Mouse (Mus musculus) spleen, adult 2 months (tissue): Measurements from ENCODE around the gene Chchd1. TPM values are rescaled to one million over a fixed set of nuclear protein-coding genes. Genes with fewer than 3 reads are reported as not detected.

ENCODE experiments used
- DNase-seq, 2 experiments: peaks; one replicate each; pipeline versions ENCODE4 v3.0.0 to v3.0.0-alpha.2; 2012 to 2021; ENCODE audit warnings: low spot score in 2 of 2, low read depth in 1 of 2
- H3K27ac ChIP-seq: fragments of 200-500 bp; 2 replicates; pipeline ENCODE4 v1.5.1; 2012; ENCODE audit warnings: low read length, inconsistent platforms; ENCODE audit not compliant: insufficient read depth
- H3K27me3 ChIP-seq: fragments of 200-500 bp; 2 replicates; pipeline ENCODE4 v1.6.1; 2012; ENCODE audit warnings: mild to moderate bottlenecking, moderate library complexity, low read length, inconsistent platforms; ENCODE audit not compliant: control insufficient read depth, insufficient read depth
- H3K36me3 ChIP-seq: fragments of 200-500 bp; 2 replicates; pipeline ENCODE4 v1.6.1; 2012; ENCODE audit warnings: mild to moderate bottlenecking, low read length, inconsistent platforms; ENCODE audit not compliant: control insufficient read depth, insufficient read depth
- H3K4me1 ChIP-seq: fragments of 200-500 bp; 2 replicates; pipeline ENCODE4 v1.6.1; 2011; ENCODE audit warnings: inconsistent platforms; ENCODE audit not compliant: control insufficient read depth, insufficient read depth, insufficient read length
- H3K4me3 ChIP-seq: fragments of 200-500 bp; 2 replicates; pipeline ENCODE4 v1.5.1; 2011; ENCODE audit warnings: mild to moderate bottlenecking, inconsistent platforms; ENCODE audit not compliant: insufficient read depth, insufficient read length; ENCODE audit errors: extremely low read depth
- CTCF ChIP-seq: fragments of 200-500 bp; IDR thresholded peaks from 2 replicates; pipeline ENCODE4 v1.5.1; 2011; ENCODE audit warnings: mild to moderate bottlenecking, inconsistent platforms; ENCODE audit not compliant: insufficient read depth, insufficient read length, insufficient replicate concordance; ENCODE audit errors: extremely low read depth
- POLR2A ChIP-seq: fragments of 200-500 bp; IDR thresholded peaks from 2 replicates; pipeline ENCODE4 v1.6.1; 2011; ENCODE audit warnings: low read depth, low read length, inconsistent platforms
- WGBS: fragments of 180-500 bp; shearing (Covaris S2); methylation state at CpG from one replicate; pipeline ENCODE4 v1.1.7; 2018; 5-methylcytosine and 5-hydroxymethylcytosine counted together
- polyA plus RNA-seq: library from polyadenylated mRNA; depleted of rRNA; stranded (reverse); fragments of >200 nt; gene quantifications from 2 replicates; pipeline ENCODE4 v1.2.3, GENCODE M21; 2012; rRNA removed

Gene Chchd1
- polyA plus RNA-seq = 12.6 and 15.5 TPM in 2 replicates

DNA sequence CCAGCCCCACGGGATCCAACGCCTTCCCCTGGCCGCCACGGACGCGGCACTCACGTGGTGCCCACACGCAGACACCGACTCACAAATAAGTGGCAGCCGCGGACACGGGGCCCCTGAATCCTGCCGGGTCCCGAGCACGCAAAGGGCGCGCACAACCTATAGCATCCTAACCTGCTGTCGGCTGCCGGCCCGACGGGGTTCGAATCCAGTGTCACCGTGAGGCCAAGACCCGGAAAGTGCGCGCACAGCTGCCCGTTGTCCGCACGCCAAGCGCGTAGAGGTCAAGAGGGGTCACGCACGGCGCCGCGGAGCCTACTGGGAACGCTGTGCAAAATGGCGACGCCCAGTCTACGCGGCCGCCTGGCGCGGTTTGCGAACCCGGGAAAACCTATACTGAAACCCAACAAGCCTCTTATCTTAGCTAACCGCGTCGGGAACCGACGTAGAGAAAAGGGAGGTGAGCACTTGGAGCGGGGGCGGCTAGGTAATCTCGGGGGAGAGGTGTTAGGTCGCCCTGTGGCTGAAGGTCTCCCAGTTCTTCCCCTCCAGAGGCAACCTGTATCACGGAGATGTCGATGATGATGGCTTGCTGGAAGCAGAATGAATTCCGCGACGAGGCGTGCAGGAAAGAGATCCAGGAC lies at the start of gene Chchd1:
Chchd1 (plus strand) TSS at position 266 of the 641 bp plus-strand sequence.
- Histone ChIP-seq H3K27ac (peak within 1 kb of the TSS; percentile 80), H3K36me3 (no peaks in the 10 kb centered on the region), H3K4me1 (no peaks in the 10 kb centered on the region; the same call in 1 of the 2 replicates), H3K4me3 (peak within 1 kb of the TSS; percentile 97), H3K27me3 (no peaks in the 10 kb centered on the region)
- DNase-seq = peak; percentile 51 to 87
- under 1% methylated on average over 61 of the region's 61 CpGs for WGBS
- no peak for TF ChIP-seq CTCF
- peak; percentile 49 for TF ChIP-seq POLR2A

DNA sequence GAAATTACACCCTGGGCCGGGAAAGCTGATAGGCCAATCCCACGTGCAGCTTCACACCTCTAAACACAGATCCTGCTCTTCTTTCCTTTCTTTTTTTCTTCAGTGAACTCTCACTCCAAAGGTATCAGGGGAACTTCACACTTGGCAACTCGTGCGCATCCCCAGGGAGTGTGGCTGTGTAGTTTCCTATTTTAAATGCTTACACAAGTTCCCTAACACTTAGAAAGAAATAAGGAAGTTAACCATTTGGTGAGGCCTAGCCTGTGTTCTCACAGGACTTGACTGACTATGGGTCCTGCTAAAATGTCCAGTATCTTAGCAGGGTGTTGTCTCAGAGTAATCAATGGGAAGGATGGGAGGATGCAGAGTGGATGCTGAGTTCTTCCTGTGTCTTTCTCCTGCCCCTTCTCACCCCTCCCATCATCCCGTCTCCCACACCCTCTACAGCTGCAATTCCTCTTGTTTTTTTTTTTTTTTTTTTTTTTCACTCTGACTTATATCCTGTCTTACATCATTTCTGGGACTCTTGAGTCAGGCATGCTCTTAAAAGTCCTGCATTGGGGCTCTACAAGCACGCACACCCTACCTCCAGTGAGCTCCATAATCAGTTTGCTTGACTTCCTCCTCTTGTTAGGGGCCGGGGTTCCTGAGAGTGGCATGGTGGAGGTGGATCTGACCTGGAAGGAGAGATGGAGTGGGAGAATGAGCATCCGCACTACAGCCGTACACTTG lies 48.0 kb upstream of the Chchd1 start:
- no peak for TF ChIP-seq POLR2A
- no peak for TF ChIP-seq CTCF
- H3K27me3 ChIP-seq = no peaks in the 10 kb centered on the region
- 76% methylated on average over 9 of the region's 9 CpGs for WGBS
- H3K4me1 ChIP-seq = no peaks in the 10 kb centered on the region
- H3K36me3 ChIP-seq = no peaks in the 10 kb centered on the region
- H3K27ac ChIP-seq = no peak overlapping the region
- no peak for DNase-seq
- H3K4me3 ChIP-seq = no peak overlapping the region

DNA sequence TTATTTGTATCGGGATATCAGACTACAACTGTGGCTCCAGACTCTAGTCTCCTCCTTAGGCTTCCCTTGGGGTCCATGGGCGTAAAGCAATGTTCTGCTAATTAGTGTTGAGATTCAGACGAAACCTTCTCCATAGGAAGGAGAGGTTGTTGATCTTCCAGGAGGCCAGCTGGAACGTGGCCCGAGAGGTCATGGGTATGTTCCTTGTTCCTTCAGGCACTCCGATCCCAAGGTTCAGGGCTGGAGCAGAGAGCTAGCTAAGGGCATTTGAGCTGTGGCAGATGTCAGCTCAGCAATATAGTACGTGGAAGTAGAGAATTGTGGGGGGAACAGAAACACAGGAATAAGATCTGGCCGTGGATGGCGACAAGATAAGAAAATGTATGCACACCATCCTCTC lies 47.1 kb upstream of the Chchd1 start:
- DNase-seq = no peak
- Histone ChIP-seq H3K27ac (no peak overlapping the region), H3K27me3 (no peaks in the 10 kb centered on the region), H3K36me3 (no peaks in the 10 kb centered on the region), H3K4me1 (no peaks in the 10 kb centered on the region), H3K4me3 (no peak overlapping the region)
- TF ChIP-seq POLR2A (no peak), CTCF (no peak)
- WGBS = 87% methylated on average over 9 of the region's 9 CpGs

DNA sequence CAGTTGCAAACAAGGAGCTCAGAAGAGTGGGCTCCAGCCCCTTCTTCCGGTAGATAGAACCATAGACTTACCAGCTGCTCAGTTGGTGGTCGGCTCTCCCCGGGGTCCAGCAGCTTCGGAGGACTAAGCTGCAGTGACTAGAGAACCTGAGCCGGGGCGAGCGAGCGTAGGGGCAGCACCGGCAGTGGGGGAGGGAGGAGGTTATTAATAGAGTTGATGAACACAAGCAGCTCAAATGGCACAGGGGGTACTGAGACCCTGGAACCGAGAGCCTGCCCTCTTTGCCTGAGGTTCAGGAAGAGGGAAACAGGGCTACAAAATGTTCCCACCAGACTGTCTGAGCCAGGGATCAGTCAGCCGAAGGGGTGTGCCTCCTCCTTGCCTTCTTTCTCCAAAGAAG lies 46.4 kb upstream of the Chchd1 start, which contains the start of gene Myoz1:
Myoz1 (minus strand) TSS at position 180 of the 400 bp plus-strand sequence.
- no peaks in the 10 kb centered on the region for H3K4me1 ChIP-seq
- no peak for DNase-seq
- no peak within 1 kb of the TSS for H3K4me3 ChIP-seq
- no peaks in the 10 kb centered on the region for H3K27me3 ChIP-seq
- H3K27ac ChIP-seq = no peak within 1 kb of the TSS
- WGBS = 91% methylated on average over 11 of the region's 11 CpGs
- H3K36me3 ChIP-seq = no peaks in the 10 kb centered on the region
- TF ChIP-seq POLR2A (no peak), CTCF (no peak)

DNA sequence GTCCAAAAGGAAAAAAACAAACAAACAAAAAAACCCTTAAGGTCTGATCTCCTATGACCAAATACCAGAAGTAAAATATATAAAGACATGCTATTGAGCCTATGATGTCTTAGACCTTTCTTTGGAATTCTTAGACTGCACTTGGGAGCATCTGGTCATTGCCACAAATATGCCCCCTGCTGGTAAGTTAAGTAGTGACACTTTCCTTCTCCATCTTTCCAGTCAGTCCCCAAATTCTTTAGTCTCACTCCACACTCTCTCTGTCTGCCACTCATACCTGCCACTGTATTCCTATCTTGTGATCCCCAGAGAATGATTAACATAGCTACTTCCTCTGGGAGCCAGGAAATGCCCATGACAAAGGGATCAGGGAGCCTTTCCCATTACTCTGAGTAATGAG lies 44.5 kb upstream of the Chchd1 start:
- H3K27me3 ChIP-seq = 0 out of 2 replicates have a peak, but pooled peaks cover 2% of the 10 kb centered on the region
- H3K36me3 ChIP-seq = no peaks in the 10 kb centered on the region
- no peaks in the 10 kb centered on the region for H3K4me1 ChIP-seq
- DNase-seq = no peak
- no peak overlapping the region for H3K27ac ChIP-seq
- TF ChIP-seq POLR2A = no peak
- TF ChIP-seq CTCF = peak; percentile 8; the same call in 1 of the 2 replicates
- H3K4me3 ChIP-seq = no peak overlapping the region

DNA sequence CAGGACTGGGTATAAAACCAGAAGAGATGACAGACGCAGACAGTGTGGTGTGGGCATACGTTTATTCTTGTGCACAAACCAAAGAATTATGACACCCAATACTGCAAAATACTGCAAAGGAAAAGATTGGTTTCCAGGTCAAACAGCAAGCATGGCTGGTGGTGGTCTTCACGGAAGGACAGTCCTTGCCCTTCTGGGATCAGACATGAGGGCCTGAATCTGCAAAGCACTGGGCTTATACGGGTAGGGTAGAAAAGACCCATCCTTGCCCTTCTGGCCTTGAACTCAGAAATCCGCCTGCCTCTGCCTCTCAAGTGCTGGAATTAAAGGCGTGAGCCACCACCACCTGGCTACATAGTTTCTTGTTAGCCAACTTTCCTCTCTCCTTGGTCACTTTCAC lies 43.9 kb upstream of the Chchd1 start:
- Histone ChIP-seq H3K27ac (no peak overlapping the region), H3K4me3 (no peak overlapping the region), H3K27me3 (0 out of 2 replicates have a peak, but pooled peaks cover 2% of the 10 kb centered on the region), H3K4me1 (no peaks in the 10 kb centered on the region), H3K36me3 (no peaks in the 10 kb centered on the region)
- DNase-seq = no peak
- TF ChIP-seq CTCF (no peak), POLR2A (no peak)
- 90% methylated on average over 6 of the region's 6 CpGs for WGBS
